Mouse (Mus musculus): Measurements from ENCODE around the gene Fxr1.
"Not testable (repeated sequence)": the region's sequence is repeated elsewhere in the genome, so short reads cannot be mapped to it uniquely, and the experiment has no call there.

The Fxr1 gene

GRCm38 (mm10) chr3:34068943-34069342 is 49.2 kb downstream of the Fxr1 start:
- DNase-seq, result not testable (repeated sequence)

GRCm38 (mm10) chr3:34072726-34073125 is 53.0 kb downstream of the Fxr1 start:
- peak in 1 of 2 experiments; percentile 31 for DNase-seq

- DNase-seq, result peak; percentile 11 to 27
Measured at GRCm38 (mm10) chr3:34076058-34076759, 56.5 kb downstream of the Fxr1 start.

- peak; percentile 95 to 97 for DNase-seq
Measured at GRCm38 (mm10) chr3:34080900-34081662, 61.3 kb downstream of the Fxr1 start, which contains the start of gene Dnajc19. Dnajc19 (minus strand) TSS chr3:34081321.

- DNase-seq, result no peak
Measured at GRCm38 (mm10) chr3:34081929-34082328, 62.2 kb downstream of the Fxr1 start.

GRCm38 (mm10) chr3:34083655-34084054 is 63.9 kb downstream of the Fxr1 start:
- DNase-seq, result no peak

- DNase-seq, result no peak
Measured at GRCm38 (mm10) chr3:34102891-34103290, 83.1 kb downstream of the Fxr1 start.

GRCm38 (mm10) chr3:34103902-34104672 is 84.3 kb downstream of the Fxr1 start:
- no peak for DNase-seq

- DNase-seq, result no peak
Measured at GRCm38 (mm10) chr3:34106421-34106820, 86.7 kb downstream of the Fxr1 start.

- no peak for DNase-seq
Measured at GRCm38 (mm10) chr3:34107631-34108030, 87.9 kb downstream of the Fxr1 start.

- DNase-seq, result peak; percentile 79 to 84
Measured at GRCm38 (mm10) chr3:34111941-34112685, 92.4 kb downstream of the Fxr1 start.

- DNase-seq, result no peak
Measured at GRCm38 (mm10) chr3:34115806-34116205, 96.1 kb downstream of the Fxr1 start.

- DNase-seq, result peak; percentile 24 to 41
Measured at GRCm38 (mm10) chr3:34119869-34120268, 100.1 kb downstream of the Fxr1 start.

Data from kidney, adult 8-10 months (tissue).